Mouse (Mus musculus) heart, postnatal 0 days (tissue): Measurements from ENCODE around the gene Rbm15.

Source experiments
- CTCF ChIP-seq: IDR thresholded peaks from 2 replicates; pipeline ENCODE4 v1.5.1; 2016; ENCODE audit warnings: antibody characterized with exemption, control low read depth, low read depth
- EP300 ChIP-seq: IDR thresholded peaks from 2 replicates; pipeline ENCODE4 v1.6.1; 2016; ENCODE audit warnings: antibody characterized with exemption, low read depth

DNA sequence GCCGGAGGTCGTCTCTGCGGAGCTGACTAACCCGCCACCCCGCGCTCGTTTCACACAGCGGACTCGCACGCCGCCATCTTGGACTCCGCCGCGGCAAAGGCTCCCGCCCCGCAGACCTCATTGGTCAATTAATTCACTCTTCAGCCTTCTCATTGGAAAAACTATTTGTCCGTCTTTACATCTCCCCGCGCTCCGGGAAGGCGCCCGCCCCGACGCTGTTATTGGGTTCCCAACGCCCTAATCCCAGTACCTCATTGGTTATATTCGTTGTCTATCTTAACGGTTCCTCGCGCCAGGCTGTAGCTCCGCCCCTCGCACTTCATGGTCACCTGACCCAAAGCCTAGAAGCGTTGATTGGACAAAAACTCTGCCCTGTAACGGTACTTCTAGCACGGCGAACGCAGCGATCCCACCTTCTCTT lies 503 bp downstream of the Rbm15 start:
- no peak for TF ChIP-seq EP300
- no peak for TF ChIP-seq CTCF
